Mouse (Mus musculus): ENCODE measurements at regions not wholly inside any gene's neighbourhood (a gene's known extent, or its start where the extent isn't known, plus 50 kb on each side); places are given as distances from the start of the nearest gene placed in this dataset.
"Not testable (repeated sequence)": the region's sequence is repeated elsewhere in the genome, so short reads cannot be mapped to it uniquely, and the experiment has no call there.

- DNase-seq (ENCODE audit: low spot score): peak; percentile 3
Measured at GRCm38 (mm10) chr4:49958275-49958674, 112.7 kb upstream of the Grin3a start.

- no peak for DNase-seq (ENCODE audit: low spot score)
Measured at GRCm38 (mm10) chr4:49956855-49957254, 111.3 kb upstream of the Grin3a start.

- DNase-seq (ENCODE audit: low spot score): no peak
Measured at GRCm38 (mm10) chr4:49946306-49946705, 100.8 kb upstream of the Grin3a start.

- DNase-seq (ENCODE audit: low spot score): no peak
Measured at GRCm38 (mm10) chr4:49937471-49937870, 91.9 kb upstream of the Grin3a start.

GRCm38 (mm10) chr4:49929636-49930035, 84.1 kb upstream of the Grin3a start:
- not testable (repeated sequence) for DNase-seq (ENCODE audit: low spot score)

GRCm38 (mm10) chr4:49927045-49927444, 81.5 kb upstream of the Grin3a start:
- DNase-seq (ENCODE audit: low spot score): no peak

- no peak for DNase-seq (ENCODE audit: low spot score)
Measured at GRCm38 (mm10) chr4:49914221-49914620, 68.7 kb upstream of the Grin3a start.

GRCm38 (mm10) chr4:49913636-49914035, 68.1 kb upstream of the Grin3a start:
- peak; percentile 13 for DNase-seq (ENCODE audit: low spot score)

Measured in left cerebral cortex, adult 11 months (tissue).